Mouse (Mus musculus): ENCODE data around the gene Gsk3a. TPM values are rescaled to one million over a fixed set of nuclear protein-coding genes. Genes with fewer than 3 reads are reported as not detected.

Gene Gsk3a
- polyA plus RNA-seq, 2 experiments, result 8.4 to 48.6 TPM

DNA sequence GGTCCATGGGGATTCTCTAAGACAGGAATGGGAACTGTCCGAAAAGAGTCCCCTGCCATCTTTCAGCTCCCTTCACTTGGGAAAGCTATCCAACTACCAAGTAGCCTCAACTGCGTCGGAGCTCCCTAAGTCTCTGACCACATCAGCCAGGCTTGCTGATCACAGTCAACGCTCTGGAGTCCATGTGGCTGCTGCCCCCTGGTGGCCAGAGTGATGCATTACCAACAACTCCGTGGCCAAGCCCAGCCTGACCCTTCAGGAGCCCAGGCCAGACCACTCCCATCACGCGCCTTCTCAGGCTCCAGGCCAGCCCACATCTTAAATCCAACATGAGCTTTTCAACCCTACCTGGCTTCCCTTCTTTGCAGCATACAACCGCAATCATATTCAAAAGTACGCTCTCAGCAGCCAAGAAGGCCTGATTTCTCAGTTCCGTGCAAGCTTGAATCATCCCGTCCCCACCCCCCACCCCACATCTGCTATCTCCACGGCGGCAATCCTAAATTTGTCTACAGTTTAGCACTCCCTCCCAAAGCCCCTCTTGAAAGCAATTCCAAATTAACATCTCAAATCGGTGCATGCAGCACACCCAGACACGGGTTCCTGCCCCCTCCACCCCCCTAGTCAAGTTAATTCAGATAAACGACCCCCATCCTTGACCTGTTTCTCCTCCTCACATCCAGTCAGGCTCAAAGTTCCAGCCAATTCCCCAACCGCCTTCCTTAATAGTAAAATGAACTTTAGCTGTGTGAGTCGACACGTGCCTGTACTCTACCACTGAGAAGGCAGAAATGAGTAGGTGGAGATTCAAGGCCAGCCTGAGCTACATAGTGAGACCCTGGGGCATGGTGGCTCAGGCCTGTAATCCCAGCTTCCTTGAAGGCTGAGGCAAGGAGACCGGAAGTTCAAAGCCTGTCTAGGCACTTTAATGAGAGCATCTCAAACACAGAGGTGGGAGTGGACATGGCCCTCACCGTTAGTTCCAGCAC lies 49.7 kb downstream of the Gsk3a start:
- Histone ChIP-seq H3K9me3 (ENCODE audit: control insufficient read depth, low read length) (no peaks in the 10 kb centered on the region), H3K27me3 (ENCODE audit: control insufficient read depth, insufficient read depth, low read length) (peaks cover 2% of the 10 kb centered on the region; the same call in 1 of the 2 replicates), H3K4me3 (ENCODE audit: insufficient read depth in 1 of 2, low read depth in 2 of 2, low read length in 2 of 2) (no peak overlapping the region), H3K4me1 (replicated peaks; ENCODE audit: control insufficient read depth in 2 of 2, insufficient read depth in 2 of 2, low read length in 1 of 2) (no peaks in the 10 kb centered on the region; a peak in 1 of 4 replicates), H3K27ac (no peak overlapping the region), H3K36me3 (replicated peaks; ENCODE audit: control insufficient read depth, insufficient read depth, low read depth) (no peaks in the 10 kb centered on the region), H3K9ac (replicated peaks) (no peak overlapping the region), H3K4me2 (ENCODE audit: low read depth) (no peak overlapping the region)
- DNase-seq (ENCODE audit: low read depth in 3 of 3, low spot score in 3 of 3) (peak; percentile 50 to 62 (median 55)), ATAC-seq (ENCODE audit: insufficient read depth) (peak; percentile 69)
- WGBS (ENCODE audit: insufficient replicate concordance), result 30% methylated on average over 21 of the region's 21 CpGs
- TF ChIP-seq CTCF (IDR thresholded peaks at IDR 0.05; ENCODE audit: low read depth) (peak; percentile 100), EP300 (IDR thresholded peaks at IDR 0.05; ENCODE audit: low read depth) (no peak)

DNA sequence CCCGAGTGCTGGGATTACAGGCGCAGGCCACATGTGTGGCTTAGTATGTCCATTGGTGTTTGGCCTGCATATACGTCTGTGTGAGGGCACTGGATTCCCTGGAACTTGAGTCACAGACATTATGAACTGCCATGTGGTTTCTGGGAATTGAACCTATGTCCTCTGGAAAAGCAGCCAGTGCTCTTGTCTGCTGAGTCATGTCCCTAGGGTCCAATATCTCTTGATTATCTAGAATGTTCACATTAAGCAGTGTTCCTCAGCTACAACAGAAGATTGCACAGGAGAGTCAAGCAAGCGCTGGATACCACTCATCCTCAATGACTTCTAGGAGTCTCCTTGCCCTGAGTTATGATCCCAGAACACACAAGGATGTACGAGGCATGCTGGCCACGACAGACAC lies 53.6 kb downstream of the Gsk3a start:
- peaks cover 40% of the 10 kb centered on the region for H3K27me3 ChIP-seq (ENCODE audit: control insufficient read depth, insufficient read depth, low read length)
- H3K4me1 ChIP-seq (replicated peaks; ENCODE audit: control insufficient read depth in 2 of 2, insufficient read depth in 2 of 2, low read length in 1 of 2), result peaks cover 0 to 2% of the 10 kb centered on the region in 2 experiments; a peak in 2 of 4 replicates
- DNase-seq (ENCODE audit: low read depth in 3 of 3, low spot score in 3 of 3) (no peak), ATAC-seq (ENCODE audit: insufficient read depth) (no peak)
- H3K9ac ChIP-seq (replicated peaks), result no peak overlapping the region
- no peak overlapping the region for H3K27ac ChIP-seq
- no peak overlapping the region for H3K4me2 ChIP-seq (ENCODE audit: low read depth)
- H3K4me3 ChIP-seq (ENCODE audit: insufficient read depth in 1 of 2, low read depth in 2 of 2, low read length in 2 of 2), result no peak overlapping the region
- 44% methylated on average over 6 of the region's 6 CpGs for whole genome bisulfite sequencing (ENCODE audit: insufficient replicate concordance)
- no peaks in the 10 kb centered on the region for H3K9me3 ChIP-seq (ENCODE audit: control insufficient read depth, low read length)
- H3K36me3 ChIP-seq (replicated peaks; ENCODE audit: control insufficient read depth, insufficient read depth, low read depth), result no peaks in the 10 kb centered on the region
- TF ChIP-seq CTCF (IDR thresholded peaks at IDR 0.05; ENCODE audit: low read depth), result no peak

DNA sequence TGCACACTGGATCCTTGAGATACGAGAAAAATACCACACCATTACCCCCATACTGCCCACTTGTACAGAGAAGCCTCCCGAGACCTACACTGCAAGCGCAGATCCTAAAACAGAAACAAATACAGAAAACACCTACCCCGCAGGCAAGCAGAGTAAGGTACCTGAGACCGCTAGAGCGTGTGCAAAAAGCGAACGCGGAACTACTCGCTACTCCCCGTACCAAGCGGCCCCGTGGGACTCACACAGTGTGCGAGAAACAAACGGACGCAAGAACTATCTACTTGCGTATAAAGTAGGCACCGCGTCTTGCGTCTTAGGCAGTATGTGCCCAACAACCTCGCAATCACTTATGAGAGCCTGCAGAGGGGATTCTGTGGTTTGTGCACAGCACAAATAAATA lies 55.8 kb downstream of the Gsk3a start:
- no peak for DNase-seq (ENCODE audit: low read depth in 3 of 3, low spot score in 3 of 3)
- Histone ChIP-seq H3K9me3 (ENCODE audit: control insufficient read depth, low read length) (no peaks in the 10 kb centered on the region), H3K27ac (no peak overlapping the region), H3K27me3 (ENCODE audit: control insufficient read depth, insufficient read depth, low read length) (peaks cover 63% of the 10 kb centered on the region), H3K36me3 (replicated peaks; ENCODE audit: control insufficient read depth, insufficient read depth, low read depth) (no peaks in the 10 kb centered on the region), H3K4me3 (ENCODE audit: insufficient read depth in 1 of 2, low read depth in 2 of 2, low read length in 2 of 2) (no peak overlapping the region), H3K9ac (replicated peaks) (no peak overlapping the region), H3K4me1 (replicated peaks; ENCODE audit: control insufficient read depth in 2 of 2, insufficient read depth in 2 of 2, low read length in 1 of 2) (peaks cover 0 to 2% of the 10 kb centered on the region in 2 experiments; a peak in 2 of 4 replicates), H3K4me2 (ENCODE audit: low read depth) (peak overlapping the region; percentile 36)
- TF ChIP-seq CTCF (IDR thresholded peaks at IDR 0.05; ENCODE audit: low read depth), result no peak
- 8% methylated on average over 21 of the region's 21 CpGs for WGBS (ENCODE audit: insufficient replicate concordance)
- no peak for ATAC-seq (ENCODE audit: insufficient read depth)

DNA sequence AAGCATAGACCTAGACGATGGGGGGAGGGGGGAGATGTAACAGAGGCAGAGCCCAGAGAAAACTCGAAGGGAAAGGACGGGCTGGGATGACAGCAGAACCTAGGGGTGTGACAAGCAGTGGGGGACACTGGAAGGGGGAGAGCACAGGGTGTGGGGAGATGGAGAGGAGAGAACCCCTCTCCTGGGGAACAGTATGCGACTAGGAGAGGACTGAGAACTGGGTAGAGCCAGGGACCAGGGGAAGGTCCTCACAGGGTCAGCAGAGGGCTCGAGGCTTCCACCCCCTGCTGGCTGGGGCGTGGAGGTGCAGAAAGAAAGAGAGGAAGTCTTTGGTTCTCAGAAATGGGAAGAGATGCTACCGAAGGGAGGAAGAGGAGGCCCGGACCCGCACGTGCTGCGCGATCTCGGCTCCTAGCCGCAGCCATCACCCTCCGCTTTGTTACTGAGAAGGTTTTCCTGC lies 56.3 kb downstream of the Gsk3a start:
- Histone ChIP-seq H3K9me3 (ENCODE audit: control insufficient read depth, low read length) (no peaks in the 10 kb centered on the region), H3K4me3 (ENCODE audit: insufficient read depth in 1 of 2, low read depth in 2 of 2, low read length in 2 of 2) (no peak overlapping the region), H3K36me3 (replicated peaks; ENCODE audit: control insufficient read depth, insufficient read depth, low read depth) (no peaks in the 10 kb centered on the region), H3K27me3 (ENCODE audit: control insufficient read depth, insufficient read depth, low read length) (peaks cover 68% of the 10 kb centered on the region), H3K4me2 (ENCODE audit: low read depth) (peak overlapping the region; percentile 36), H3K27ac (no peak overlapping the region), H3K4me1 (replicated peaks; ENCODE audit: control insufficient read depth in 2 of 2, insufficient read depth in 2 of 2, low read length in 1 of 2) (peaks cover 0 to 2% of the 10 kb centered on the region in 2 experiments; a peak in 2 of 4 replicates), H3K9ac (replicated peaks) (no peak overlapping the region)
- DNase-seq (ENCODE audit: low read depth in 3 of 3, low spot score in 3 of 3) (no peak), ATAC-seq (ENCODE audit: insufficient read depth) (peak; percentile 41; the same call in 1 of the 2 replicates)
- WGBS (ENCODE audit: insufficient replicate concordance), result under 1% methylated on average over 15 of the region's 15 CpGs
- TF ChIP-seq EP300 (IDR thresholded peaks at IDR 0.05; ENCODE audit: low read depth), result no peak
- TF ChIP-seq CTCF (IDR thresholded peaks at IDR 0.05; ENCODE audit: low read depth), result peak; percentile 91

DNA sequence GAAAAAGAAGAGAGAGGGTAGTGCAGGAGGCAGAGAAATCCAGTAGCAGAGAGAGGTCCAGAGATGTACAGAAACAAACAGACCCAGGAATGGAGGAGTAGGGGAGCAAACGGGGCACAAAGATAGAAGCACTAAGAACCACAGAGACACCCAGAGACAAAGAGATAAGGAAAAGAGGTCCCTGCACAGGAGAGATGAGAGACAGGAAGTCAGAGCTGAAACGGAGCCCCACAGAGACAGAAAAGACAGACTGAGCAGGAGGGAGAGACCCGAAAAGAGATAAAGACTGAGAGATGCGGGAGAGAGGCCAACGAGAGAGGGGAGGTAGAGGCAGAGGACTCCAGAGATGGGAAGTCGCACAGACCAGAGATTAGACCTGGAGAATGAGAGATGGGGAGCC lies 57.1 kb downstream of the Gsk3a start:
- WGBS (ENCODE audit: insufficient replicate concordance), result under 1% methylated on average over 6 of the region's 6 CpGs
- H3K27me3 ChIP-seq (ENCODE audit: control insufficient read depth, insufficient read depth, low read length), result peaks cover 74% of the 10 kb centered on the region
- H3K9me3 ChIP-seq (ENCODE audit: control insufficient read depth, low read length), result no peaks in the 10 kb centered on the region
- no peak for DNase-seq (ENCODE audit: low read depth in 3 of 3, low spot score in 3 of 3)
- no peak for ATAC-seq (ENCODE audit: insufficient read depth)
- no peak overlapping the region for H3K4me2 ChIP-seq (ENCODE audit: low read depth)
- no peaks in the 10 kb centered on the region for H3K36me3 ChIP-seq (replicated peaks; ENCODE audit: control insufficient read depth, insufficient read depth, low read depth)
- H3K4me1 ChIP-seq (replicated peaks; ENCODE audit: control insufficient read depth in 2 of 2, insufficient read depth in 2 of 2, low read length in 1 of 2), result peaks cover 0 to 2% of the 10 kb centered on the region in 2 experiments; a peak in 2 of 4 replicates
- H3K9ac ChIP-seq (replicated peaks), result no peak overlapping the region
- no peak overlapping the region for H3K4me3 ChIP-seq (ENCODE audit: insufficient read depth in 1 of 2, low read depth in 2 of 2, low read length in 2 of 2)
- no peak overlapping the region for H3K27ac ChIP-seq
- TF ChIP-seq CTCF (IDR thresholded peaks at IDR 0.05; ENCODE audit: low read depth), result no peak
- TF ChIP-seq EP300 (IDR thresholded peaks at IDR 0.05; ENCODE audit: low read depth), result no peak

Measured in liver, embryonic 14.5 days (tissue).